Mouse (Mus musculus): ENCODE data around the gene Gli2.

Gene Gli2

GRCm38 (mm10) chr1:118799322-118800116 lies 253.9 kb downstream of the Gli2 start:
- no peak for DNase-seq (ENCODE audit: low spot score)

- no peak for DNase-seq (ENCODE audit: low spot score)
These were observed 257.8 kb downstream of the Gli2 start for GRCm38 (mm10) chr1:118795415-118796167.

- no peak for DNase-seq (ENCODE audit: low spot score)
These were observed 263.5 kb downstream of the Gli2 start for GRCm38 (mm10) chr1:118789871-118790270.

DNA sequence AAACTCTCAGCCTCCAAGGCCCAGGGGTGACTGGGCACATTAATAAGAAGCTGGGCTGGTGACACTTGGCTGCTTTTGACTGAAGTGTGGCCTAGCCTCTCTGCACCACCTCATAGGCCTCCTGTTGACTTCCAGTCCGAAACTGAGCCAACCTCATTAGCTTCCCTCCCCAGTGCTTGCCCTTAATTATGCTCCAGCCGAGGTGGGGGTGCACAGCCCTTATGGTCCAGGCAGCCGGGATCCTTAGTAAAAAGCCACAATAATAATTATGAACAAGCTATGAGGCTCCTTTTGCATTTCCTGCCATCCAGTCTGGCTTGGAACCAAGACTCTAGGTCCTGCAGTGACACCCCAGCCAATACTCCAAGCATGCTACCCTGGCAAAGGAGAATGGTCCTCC lies 264.0 kb downstream of the Gli2 start:
- no peak for DNase-seq (ENCODE audit: low spot score)

DNA sequence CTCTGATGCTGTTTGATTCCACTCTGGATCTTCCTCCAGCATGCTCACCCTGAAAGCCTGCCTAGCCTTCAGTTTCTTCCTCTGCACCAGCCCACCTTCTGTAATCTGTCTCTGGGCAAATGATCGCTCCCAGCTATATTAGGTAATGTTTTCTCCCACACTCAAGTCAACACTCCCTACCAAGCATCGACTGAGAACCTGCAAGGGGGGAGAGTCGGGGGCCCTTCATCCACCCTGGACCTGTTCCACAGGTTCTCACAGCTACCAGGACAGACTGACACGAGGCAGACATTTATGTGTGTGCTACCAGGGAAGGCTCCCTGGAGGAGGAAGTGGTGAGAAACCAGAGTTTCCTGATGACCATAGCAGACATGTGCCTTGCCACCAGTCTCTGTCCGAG lies 264.6 kb downstream of the Gli2 start:
- no peak for DNase-seq (ENCODE audit: low spot score)

- no peak for DNase-seq (ENCODE audit: low spot score)
These were observed 265.9 kb downstream of the Gli2 start for GRCm38 (mm10) chr1:118787486-118787885.
